Mouse (Mus musculus) cerebellum, adult 9-10 months (tissue): Measurements from ENCODE around the gene Gm38394.

Source experiments
- DNase-seq: peaks from one replicate; pipeline ENCODE4 v3.0.0; 2022

The Gm38394 gene

GRCm38 (mm10) chr1:133663427-133663826, 2.3 kb upstream of the Gm38394 start:
- DNase-seq = no peak

- DNase-seq = peak; percentile 26
Measured at GRCm38 (mm10) chr1:133662941-133663340, 1.8 kb upstream of the Gm38394 start.

- peak; percentile 69 for DNase-seq
Measured at GRCm38 (mm10) chr1:133660466-133661202, 484 bp downstream of the Gm38394 start, which contains the start of gene Zbed6. Zbed6 (minus strand) TSS chr1:133660885.

- DNase-seq = peak; percentile 35
Measured at GRCm38 (mm10) chr1:133658878-133659277, 2.2 kb downstream of the Gm38394 start.

GRCm38 (mm10) chr1:133656811-133657210, 4.3 kb downstream of the Gm38394 start:
- no peak for DNase-seq

GRCm38 (mm10) chr1:133653033-133653432, 8.1 kb downstream of the Gm38394 start:
- DNase-seq = no peak

- DNase-seq = no peak
Measured at GRCm38 (mm10) chr1:133650288-133651055, 10.6 kb downstream of the Gm38394 start.

- DNase-seq = no peak
Measured at GRCm38 (mm10) chr1:133645652-133646051, 15.5 kb downstream of the Gm38394 start.

GRCm38 (mm10) chr1:133641163-133641562, 20.0 kb downstream of the Gm38394 start:
- DNase-seq = no peak

- no peak for DNase-seq
Measured at GRCm38 (mm10) chr1:133638517-133638916, 22.6 kb downstream of the Gm38394 start.

- no peak for DNase-seq
Measured at GRCm38 (mm10) chr1:133632168-133632567, 28.9 kb downstream of the Gm38394 start.

GRCm38 (mm10) chr1:133625052-133625451, 36.1 kb downstream of the Gm38394 start:
- peak; percentile 72 for DNase-seq

- no peak for DNase-seq
Measured at GRCm38 (mm10) chr1:133618311-133618710, 42.8 kb downstream of the Gm38394 start.

GRCm38 (mm10) chr1:133617908-133618307, 43.2 kb downstream of the Gm38394 start:
- no peak for DNase-seq

- no peak for DNase-seq
Measured at GRCm38 (mm10) chr1:133613817-133614216, 47.3 kb downstream of the Gm38394 start.

GRCm38 (mm10) chr1:133611436-133611835, 49.7 kb downstream of the Gm38394 start:
- no peak for DNase-seq

GRCm38 (mm10) chr1:133610601-133611000, 50.5 kb downstream of the Gm38394 start:
- no peak for DNase-seq

GRCm38 (mm10) chr1:133609771-133610502, 51.2 kb downstream of the Gm38394 start, which contains the start of gene Snrpe:
Snrpe (minus strand) TSS chr1:133610291.
- DNase-seq = peak; percentile 95

GRCm38 (mm10) chr1:133603174-133603573, 57.9 kb downstream of the Gm38394 start:
- no peak for DNase-seq

GRCm38 (mm10) chr1:133596298-133597007, 64.7 kb downstream of the Gm38394 start:
- DNase-seq = no peak

GRCm38 (mm10) chr1:133585995-133586537, 75.1 kb downstream of the Gm38394 start:
- DNase-seq = no peak

GRCm38 (mm10) chr1:133571293-133571692, 89.8 kb downstream of the Gm38394 start:
- no peak for DNase-seq
